Mouse (Mus musculus) v-Abl transformed pro-B cells (cell line): ENCODE results near the gene Acyp2.

Source experiments
- in situ Hi-C, 2 experiments: fragments of 400-800 bp; cut with MboI; formaldehyde crosslinking; loops; one replicate each; pipeline ENCODE4 v1.15.1; 2025; ENCODE audit not compliant: unreplicated experiment in 2 of 2

Gene Acyp2

DNA sequence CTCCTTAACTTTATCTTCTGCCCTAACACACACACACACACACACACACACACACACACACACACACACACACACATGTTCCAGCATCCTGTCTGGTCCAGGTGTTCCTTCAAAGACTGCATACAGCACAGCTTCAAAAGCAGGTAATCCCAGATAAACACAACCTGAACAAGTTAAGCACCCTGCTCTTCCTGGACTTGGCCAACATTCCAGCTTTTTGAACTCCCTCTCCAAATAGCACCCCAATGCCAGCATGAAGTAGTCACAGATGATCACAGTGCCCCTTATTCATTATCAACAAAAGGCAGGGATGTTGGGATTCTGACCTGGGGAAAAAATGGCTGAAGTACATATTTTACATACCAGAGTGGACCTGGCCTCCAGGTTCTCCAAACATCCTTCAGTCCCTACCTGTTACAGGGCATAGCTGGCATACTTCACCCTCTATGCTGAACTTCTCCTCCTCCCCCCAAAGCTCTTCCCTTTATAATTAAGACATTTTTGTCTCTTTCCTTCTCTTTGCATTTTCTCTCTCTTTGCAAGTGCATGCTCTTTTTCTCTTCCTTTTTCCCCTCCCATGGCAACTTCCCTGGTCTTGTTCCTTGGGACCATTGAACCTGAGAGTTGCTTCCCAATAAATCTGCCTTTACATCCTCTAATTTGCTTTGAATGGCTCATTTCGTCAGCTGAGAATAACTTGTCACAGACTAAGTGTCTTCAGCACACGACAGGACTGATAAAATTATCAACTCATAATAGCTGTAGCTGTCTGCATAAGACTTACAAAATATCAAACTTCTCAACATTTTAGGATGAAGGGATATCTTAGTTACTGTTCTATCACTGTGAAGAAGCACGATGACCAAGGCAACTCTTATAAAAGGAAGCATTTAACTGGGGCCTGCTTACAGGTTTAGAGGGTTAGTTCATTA, 41.5 kb downstream of the Acyp2 start:
- in situ Hi-C loops = no loop called here

- in situ Hi-C loops = no loop called here
Observed at GRCm38 (mm10) chr11:30597259-30597658, 52.1 kb downstream of the Acyp2 start.

- in situ Hi-C loops = no loop called here
Observed at GRCm38 (mm10) chr11:30580008-30580407, 69.4 kb downstream of the Acyp2 start.

GRCm38 (mm10) chr11:30578931-30579330, 70.5 kb downstream of the Acyp2 start:
- in situ Hi-C loops = no loop called here

- in situ Hi-C loops = no loop called here
Observed at GRCm38 (mm10) chr11:30572790-30573395, 76.5 kb downstream of the Acyp2 start.

DNA sequence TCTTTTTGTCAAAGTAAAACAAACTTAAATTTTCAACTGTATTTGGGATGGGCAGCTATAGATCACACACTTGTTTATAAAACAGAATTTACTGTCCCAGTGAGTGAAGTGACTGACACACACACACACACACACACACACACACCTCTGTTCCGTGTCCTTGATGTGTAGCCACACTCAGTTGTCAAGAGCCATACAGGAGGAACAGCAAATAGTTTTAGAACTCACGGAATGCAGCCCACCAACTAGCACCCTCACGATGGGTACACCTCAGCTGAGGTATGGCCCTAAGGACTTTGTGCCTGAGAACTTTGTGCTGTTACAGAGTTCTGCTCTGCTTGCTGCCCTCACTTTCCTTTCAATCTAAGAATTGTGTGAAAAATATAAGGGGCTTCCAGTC, 78.8 kb downstream of the Acyp2 start:
- in situ Hi-C loops = no loop called here

GRCm38 (mm10) chr11:30560215-30560614, 89.2 kb downstream of the Acyp2 start:
- in situ Hi-C loops = no loop called here

DNA sequence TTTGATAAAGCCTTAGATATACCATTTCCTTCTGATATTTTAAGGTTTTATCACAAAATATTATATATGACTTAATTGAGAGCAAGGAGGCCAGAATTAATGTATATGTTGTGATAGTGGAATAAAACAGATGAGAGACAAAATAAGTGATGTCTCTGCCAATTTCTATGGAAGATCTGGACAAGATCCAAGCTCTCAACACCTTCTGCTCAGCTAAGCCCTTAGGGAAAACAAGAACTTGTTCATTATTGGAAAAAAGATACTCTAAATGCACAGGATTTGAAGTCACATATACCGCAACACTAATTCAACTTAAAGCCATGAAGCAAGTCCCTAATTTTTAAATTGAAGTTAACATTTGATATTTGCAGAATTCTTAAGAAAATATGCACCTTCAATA, 96.0 kb downstream of the Acyp2 start:
- in situ Hi-C loops = no loop called here

GRCm38 (mm10) chr11:30517133-30517532, 132.3 kb downstream of the Acyp2 start:
- in situ Hi-C loops = no loop called here

DNA sequence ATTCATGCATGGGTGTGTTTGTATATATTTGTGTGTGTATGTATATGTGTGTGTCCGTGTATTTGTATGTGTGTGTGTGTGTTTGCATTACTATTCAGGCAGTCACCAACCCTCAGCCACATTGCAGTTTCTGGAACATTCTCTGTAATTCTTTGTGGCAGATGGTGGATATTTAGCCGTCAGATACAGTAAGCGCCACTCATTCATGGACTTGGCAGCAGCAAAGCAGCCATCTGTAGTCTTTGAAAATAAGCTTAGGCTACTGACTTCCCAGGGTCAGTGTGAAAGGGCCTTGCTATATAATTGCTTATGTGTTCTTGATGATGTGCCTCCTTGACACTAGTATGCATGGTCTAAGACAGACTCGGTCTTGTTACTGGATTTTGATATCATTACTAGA, 141.2 kb downstream of the Acyp2 start:
- in situ Hi-C loops = no loop called here

GRCm38 (mm10) chr11:30498738-30499355, 150.5 kb downstream of the Acyp2 start:
- in situ Hi-C loops = no loop called here

- in situ Hi-C loops = no loop called here
Observed at GRCm38 (mm10) chr11:30497151-30497550, 152.2 kb downstream of the Acyp2 start.

- in situ Hi-C loops = no loop called here
Observed at GRCm38 (mm10) chr11:30491515-30492260, 157.7 kb downstream of the Acyp2 start.

DNA sequence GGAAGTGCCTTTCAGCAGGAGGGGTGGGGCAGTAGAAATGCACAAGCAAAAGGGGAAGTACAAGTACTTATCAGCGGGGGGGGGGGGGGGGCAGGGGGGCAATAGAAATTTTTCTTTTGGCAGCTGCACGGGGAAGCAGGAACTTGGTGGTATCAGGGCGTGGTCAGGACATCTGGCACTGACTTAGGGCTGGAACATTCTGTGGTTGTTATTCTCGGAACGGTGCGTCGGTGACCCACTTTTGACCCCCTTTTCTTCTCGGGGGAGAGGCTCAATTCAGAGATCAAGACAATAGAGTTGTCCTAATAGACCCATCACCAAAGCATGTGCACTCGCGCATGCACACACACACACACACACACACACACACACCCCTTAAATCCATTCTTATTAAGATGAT, 161.2 kb downstream of the Acyp2 start:
- in situ Hi-C loops = no loop called here

- in situ Hi-C loops = no loop called here
Observed at GRCm38 (mm10) chr11:30483286-30483685, 166.1 kb downstream of the Acyp2 start.

- in situ Hi-C loops = no loop called here
Observed at GRCm38 (mm10) chr11:30471751-30472593, 177.4 kb downstream of the Acyp2 start, which contains the start of gene 4930505A04Rik. Gene 4930505A04Rik, minus strand, starts transcription at chr11:30471827.

GRCm38 (mm10) chr11:30471187-30471586, 178.2 kb downstream of the Acyp2 start:
- in situ Hi-C loops = no loop called here
